Mouse (Mus musculus): ENCODE measurements at regions not wholly inside any gene's neighbourhood (a gene's known extent, or its start where the extent isn't known, plus 50 kb on each side); places are given as distances from the start of the nearest gene placed in this dataset.

- Histone ChIP-seq H3K27me3 (ENCODE audit: insufficient read depth, low read length) (no peaks in the 10 kb centered on the region), H3K9me3 (ENCODE audit: low read length) (peaks cover 36% of the 10 kb centered on the region), H3K4me1 (replicated peaks; ENCODE audit: low read depth, low read length) (peaks cover 16% of the 10 kb centered on the region; the same call in 1 of the 2 replicates), H3K36me3 (ENCODE audit: insufficient read depth, low read length) (no peaks in the 10 kb centered on the region), H3K4me3 (replicated peaks; ENCODE audit: low read length) (no peak overlapping the region)
- TF ChIP-seq CTCF (conservative IDR thresholded peaks at IDR 0.05; ENCODE audit: low read length), result no peak
- no peak for TF ChIP-seq POU5F1 (IDR thresholded peaks at IDR 0.05; ENCODE audit: borderline replicate concordance, low read length)
- TF ChIP-seq NANOG (IDR thresholded peaks at IDR 0.05; ENCODE audit: borderline replicate concordance, low read length), result no peak
These were observed 59.9 kb upstream of the Oxgr1 start for GRCm38 (mm10) chr14:120102010-120102748.

DNA sequence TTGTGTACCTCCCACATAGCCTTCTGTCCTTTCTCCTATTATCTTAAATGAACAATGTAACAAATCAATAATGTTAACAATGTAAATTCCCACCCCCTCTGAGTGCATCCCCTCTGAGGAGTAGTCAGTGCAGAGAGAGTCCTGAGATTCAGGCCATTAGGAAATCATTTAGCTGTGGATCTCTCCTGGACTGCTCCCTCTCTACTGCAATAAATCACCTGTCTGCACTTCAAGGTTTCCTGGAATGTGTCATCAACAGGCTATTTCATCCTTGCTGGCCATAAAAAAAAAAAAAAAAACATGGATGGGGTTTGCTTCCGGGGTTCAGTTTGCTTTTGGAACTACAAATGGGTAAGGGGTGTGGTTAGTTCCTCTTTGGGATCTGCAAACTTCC is 60.5 kb upstream of the Oxgr1 start:
- H3K9me3 ChIP-seq (ENCODE audit: low read length), result peaks cover 36% of the 10 kb centered on the region
- TF ChIP-seq CTCF (conservative IDR thresholded peaks at IDR 0.05; ENCODE audit: low read length) (no peak), NANOG (IDR thresholded peaks at IDR 0.05; ENCODE audit: borderline replicate concordance, low read length) (no peak), POU5F1 (IDR thresholded peaks at IDR 0.05; ENCODE audit: borderline replicate concordance, low read length) (no peak)
- no peak overlapping the region for H3K4me3 ChIP-seq (replicated peaks; ENCODE audit: low read length)
- H3K27me3 ChIP-seq (ENCODE audit: insufficient read depth, low read length), result no peaks in the 10 kb centered on the region
- no peaks in the 10 kb centered on the region for H3K36me3 ChIP-seq (ENCODE audit: insufficient read depth, low read length)
- peaks cover 16% of the 10 kb centered on the region; the same call in 1 of the 2 replicates for H3K4me1 ChIP-seq (replicated peaks; ENCODE audit: low read depth, low read length)

GRCm38 (mm10) chr14:120109846-120110245 is 67.6 kb upstream of the Oxgr1 start:
- TF ChIP-seq NANOG (IDR thresholded peaks at IDR 0.05; ENCODE audit: borderline replicate concordance, low read length), result no peak
- TF ChIP-seq CTCF (conservative IDR thresholded peaks at IDR 0.05; ENCODE audit: low read length), result no peak
- TF ChIP-seq POU5F1 (IDR thresholded peaks at IDR 0.05; ENCODE audit: borderline replicate concordance, low read length), result no peak
- Histone ChIP-seq H3K36me3 (ENCODE audit: insufficient read depth, low read length) (no peaks in the 10 kb centered on the region), H3K9me3 (ENCODE audit: low read length) (peaks cover 11% of the 10 kb centered on the region), H3K4me1 (replicated peaks; ENCODE audit: low read depth, low read length) (no peaks in the 10 kb centered on the region), H3K27me3 (ENCODE audit: insufficient read depth, low read length) (no peaks in the 10 kb centered on the region), H3K4me3 (replicated peaks; ENCODE audit: low read length) (no peak overlapping the region)

GRCm38 (mm10) chr14:120113316-120113715 is 71.1 kb upstream of the Oxgr1 start:
- no peak for TF ChIP-seq NANOG (IDR thresholded peaks at IDR 0.05; ENCODE audit: borderline replicate concordance, low read length)
- no peak for TF ChIP-seq CTCF (conservative IDR thresholded peaks at IDR 0.05; ENCODE audit: low read length)
- TF ChIP-seq POU5F1 (IDR thresholded peaks at IDR 0.05; ENCODE audit: borderline replicate concordance, low read length), result no peak
- Histone ChIP-seq H3K36me3 (ENCODE audit: insufficient read depth, low read length) (no peaks in the 10 kb centered on the region), H3K27me3 (ENCODE audit: insufficient read depth, low read length) (no peaks in the 10 kb centered on the region), H3K9me3 (ENCODE audit: low read length) (no peaks in the 10 kb centered on the region), H3K4me3 (replicated peaks; ENCODE audit: low read length) (no peak overlapping the region), H3K4me1 (replicated peaks; ENCODE audit: low read depth, low read length) (no peaks in the 10 kb centered on the region)

DNA sequence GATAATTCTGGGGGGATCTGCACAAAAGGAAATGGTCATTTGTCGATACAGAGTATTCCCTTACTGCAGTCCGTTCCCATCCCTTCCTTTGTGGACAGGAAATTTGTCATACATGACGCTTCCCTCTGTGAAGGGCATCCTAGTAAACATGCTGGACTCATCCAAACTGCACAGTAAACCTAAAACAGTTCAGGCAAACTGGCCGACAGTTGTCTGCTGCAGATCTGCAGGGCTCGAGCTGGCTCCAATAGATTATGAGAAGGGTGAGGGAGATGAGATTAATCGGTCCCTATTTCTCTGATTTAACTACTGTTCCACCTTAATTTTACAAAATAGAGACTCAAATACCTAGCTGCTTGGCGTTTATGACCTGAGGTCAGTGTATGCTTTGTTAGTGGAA is 76.3 kb upstream of the Oxgr1 start:
- no peaks in the 10 kb centered on the region for H3K36me3 ChIP-seq (ENCODE audit: insufficient read depth, low read length)

GRCm38 (mm10) chr14:120119094-120119501 is 76.9 kb upstream of the Oxgr1 start:
- Histone ChIP-seq H3K9me3 (ENCODE audit: low read length) (no peaks in the 10 kb centered on the region), H3K4me1 (replicated peaks; ENCODE audit: low read depth, low read length) (no peaks in the 10 kb centered on the region), H3K36me3 (ENCODE audit: insufficient read depth, low read length) (no peaks in the 10 kb centered on the region), H3K4me3 (replicated peaks; ENCODE audit: low read length) (no peak overlapping the region), H3K27me3 (ENCODE audit: insufficient read depth, low read length) (no peaks in the 10 kb centered on the region)
- TF ChIP-seq POU5F1 (IDR thresholded peaks at IDR 0.05; ENCODE audit: borderline replicate concordance, low read length), result no peak
- TF ChIP-seq NANOG (IDR thresholded peaks at IDR 0.05; ENCODE audit: borderline replicate concordance, low read length), result no peak
- no peak for TF ChIP-seq CTCF (conservative IDR thresholded peaks at IDR 0.05; ENCODE audit: low read length)

More for the DNA sequence above, 76.3 kb upstream of the Oxgr1 start:
- TF ChIP-seq NANOG (IDR thresholded peaks at IDR 0.05; ENCODE audit: borderline replicate concordance, low read length) (no peak), POU5F1 (IDR thresholded peaks at IDR 0.05; ENCODE audit: borderline replicate concordance, low read length) (no peak), CTCF (conservative IDR thresholded peaks at IDR 0.05; ENCODE audit: low read length) (no peak)
- H3K4me1 ChIP-seq (replicated peaks; ENCODE audit: low read depth, low read length), result no peaks in the 10 kb centered on the region
- H3K9me3 ChIP-seq (ENCODE audit: low read length), result no peaks in the 10 kb centered on the region
- H3K27me3 ChIP-seq (ENCODE audit: insufficient read depth, low read length), result no peaks in the 10 kb centered on the region
- H3K4me3 ChIP-seq (replicated peaks; ENCODE audit: low read length), result no peak overlapping the region

DNA sequence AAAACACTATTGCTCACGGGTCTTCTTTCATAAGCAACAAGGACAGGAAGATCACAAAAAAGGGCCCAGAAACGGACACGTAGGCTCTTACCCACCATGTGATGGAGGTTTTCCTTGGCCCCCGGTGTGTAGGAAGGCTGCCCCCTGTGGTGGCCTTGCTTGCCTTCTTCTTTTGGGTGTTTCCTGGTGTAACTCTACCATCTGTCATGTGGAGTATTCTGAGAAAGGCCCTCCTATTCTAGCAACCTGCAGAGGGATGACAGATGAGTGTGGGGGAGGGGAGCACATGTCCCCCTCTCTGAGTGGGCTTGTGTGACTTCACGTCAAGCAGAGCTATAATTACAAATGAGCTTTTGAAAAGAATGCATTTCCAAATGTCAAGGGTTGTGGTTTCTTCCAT is 77.3 kb upstream of the Oxgr1 start:
- no peaks in the 10 kb centered on the region for H3K27me3 ChIP-seq (ENCODE audit: insufficient read depth, low read length)
- no peaks in the 10 kb centered on the region for H3K36me3 ChIP-seq (ENCODE audit: insufficient read depth, low read length)
- no peak overlapping the region for H3K4me3 ChIP-seq (replicated peaks; ENCODE audit: low read length)
- TF ChIP-seq CTCF (conservative IDR thresholded peaks at IDR 0.05; ENCODE audit: low read length) (no peak), POU5F1 (IDR thresholded peaks at IDR 0.05; ENCODE audit: borderline replicate concordance, low read length) (no peak)
- no peaks in the 10 kb centered on the region for H3K4me1 ChIP-seq (replicated peaks; ENCODE audit: low read depth, low read length)
- no peaks in the 10 kb centered on the region for H3K9me3 ChIP-seq (ENCODE audit: low read length)

DNA sequence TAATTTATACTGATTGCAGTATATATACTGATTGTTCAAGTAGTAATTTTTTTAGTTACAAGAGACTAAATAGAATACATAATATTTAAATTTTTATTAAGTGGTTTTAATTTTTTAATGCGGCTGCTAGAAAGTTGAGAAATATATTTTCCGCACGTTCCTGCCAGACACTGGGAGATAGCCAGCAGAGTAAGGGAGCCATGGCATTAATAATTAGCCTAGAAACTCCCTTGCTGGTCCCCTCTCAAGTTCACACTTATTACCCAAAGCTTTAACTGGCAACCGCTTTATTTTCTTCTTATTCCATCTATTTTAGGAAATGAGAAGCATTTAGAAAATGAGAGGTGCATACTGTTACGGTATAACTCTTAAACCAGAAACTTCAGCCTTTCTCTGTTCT is 78.0 kb upstream of the Oxgr1 start:
- H3K9me3 ChIP-seq (ENCODE audit: low read length), result no peaks in the 10 kb centered on the region
- H3K27me3 ChIP-seq (ENCODE audit: insufficient read depth, low read length), result no peaks in the 10 kb centered on the region
- no peaks in the 10 kb centered on the region for H3K36me3 ChIP-seq (ENCODE audit: insufficient read depth, low read length)
- H3K4me1 ChIP-seq (replicated peaks; ENCODE audit: low read depth, low read length), result no peaks in the 10 kb centered on the region
- no peak overlapping the region for H3K4me3 ChIP-seq (replicated peaks; ENCODE audit: low read length)
- TF ChIP-seq POU5F1 (IDR thresholded peaks at IDR 0.05; ENCODE audit: borderline replicate concordance, low read length) (no peak), NANOG (IDR thresholded peaks at IDR 0.05; ENCODE audit: borderline replicate concordance, low read length) (no peak), CTCF (conservative IDR thresholded peaks at IDR 0.05; ENCODE audit: low read length) (no peak)

DNA sequence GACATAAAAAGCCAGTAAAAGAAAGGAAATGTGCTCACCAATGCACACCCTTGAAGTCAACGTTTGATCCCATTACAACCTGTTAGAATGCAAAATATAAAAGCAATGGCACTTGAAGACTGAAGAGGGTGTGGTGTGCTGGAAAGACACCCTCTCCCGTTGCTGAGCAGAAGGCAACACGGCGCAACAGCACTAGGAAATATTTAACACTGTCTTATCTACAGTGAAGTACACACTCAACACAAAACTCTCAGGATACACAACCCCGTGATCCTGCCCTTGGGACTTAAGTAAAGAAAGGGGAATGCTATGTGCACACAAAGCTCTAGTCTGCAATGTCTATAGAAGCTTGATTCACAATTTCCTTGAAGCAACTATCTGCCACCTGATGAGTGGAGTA is 83.1 kb upstream of the Oxgr1 start:
- no peaks in the 10 kb centered on the region for H3K4me1 ChIP-seq (replicated peaks; ENCODE audit: low read depth, low read length)

More for the DNA sequence above, 83.1 kb upstream of the Oxgr1 start:
- Histone ChIP-seq H3K27me3 (ENCODE audit: insufficient read depth, low read length) (no peaks in the 10 kb centered on the region), H3K9me3 (ENCODE audit: low read length) (no peaks in the 10 kb centered on the region), H3K36me3 (ENCODE audit: insufficient read depth, low read length) (no peaks in the 10 kb centered on the region), H3K4me3 (replicated peaks; ENCODE audit: low read length) (no peak overlapping the region)
- TF ChIP-seq POU5F1 (IDR thresholded peaks at IDR 0.05; ENCODE audit: borderline replicate concordance, low read length) (no peak), CTCF (conservative IDR thresholded peaks at IDR 0.05; ENCODE audit: low read length) (no peak)

Data from E14TG2a.4 (cell line).